In genomic region chr6:82772451-82773101, GRCm38 (mm10) we compare ENCODE assay signal across 8 mouse cellular contexts. TPM values are rescaled to one million over a fixed set of nuclear protein-coding genes. Genes with fewer than 3 reads are reported as not detected.
A peak's percentile ranks its signal among the peaks of the same experiment; 100 is the strongest.
DNase-seq lines count a peak whose midpoint lies in the region; ATAC-seq and TF ChIP-seq lines count a peak whose summit lies in the region.

No protein-coding gene starts in this region.

- TF ChIP-seq CTCF in C2C12 (IDR thresholded peaks at IDR 0.05; ENCODE audit: control insufficient read depth, insufficient read depth, insufficient read length) = no peak

- peaks cover 64% of the 10 kb centered on the region for H3K79me2 ChIP-seq in C2C12 (ENCODE audit: control insufficient read depth, insufficient read depth)

- H3K27me3 ChIP-seq in C2C12 (ENCODE audit: control insufficient read depth, insufficient read depth, insufficient read length) = no peaks in the 10 kb centered on the region
- peaks cover 11% of the 10 kb centered on the region for H3K27me3 ChIP-seq in hindbrain, embryonic 14.5 days (ENCODE audit: control insufficient read depth, insufficient read depth, low read length)

- no peak overlapping the region for H3K9ac ChIP-seq in hindbrain, embryonic 14.5 days

- peaks cover 49% of the 10 kb centered on the region for H3K79me3 ChIP-seq in C2C12 (ENCODE audit: low read depth)

- ATAC-seq in hindbrain, embryonic 14.5 days (ENCODE audit: low FRiP score) = no peak
- no peak for ATAC-seq in erythroid progenitor cell, adult 5-6 weeks (replicated peaks; ENCODE audit: low FRiP score, poor library complexity, severe bottlenecking)

- H3ac ChIP-seq in C2C12 (ENCODE audit: control insufficient read depth, insufficient read length, low read depth) = peak overlapping the region; percentile 65

- H3K4me1 ChIP-seq in hindbrain, embryonic 14.5 days (replicated peaks; ENCODE audit: control insufficient read depth, insufficient read depth, low read length) = no peaks in the 10 kb centered on the region; the same call in 1 of the 2 replicates

- peak; percentile 49 for DNase-seq in gastrocnemius, adult 18-20 months (ENCODE audit: low spot score)
- no peak for DNase-seq in gastrocnemius, postnatal 36 days
- peak; percentile 68 for DNase-seq in embryo, embryonic 9.5 days (ENCODE audit: extremely low spot score)
- DNase-seq in hindbrain, embryonic 14.5 days (ENCODE audit: low spot score) = peak; percentile 54
- peak; percentile 34 for DNase-seq in lung, postnatal 36 days
- no peak for DNase-seq in layer of hippocampus, adult 18-20 months (ENCODE audit: low spot score in 2 of 2)

- peak overlapping the region; percentile 76 for H3K4me3 ChIP-seq in C2C12 (ENCODE audit: insufficient read depth, poor library complexity, severe bottlenecking)
- peak overlapping the region; percentile 47 for H3K4me3 ChIP-seq in hindbrain, embryonic 14.5 days (replicated peaks; ENCODE audit: low read length)

- H3K36me3 ChIP-seq in C2C12 (ENCODE audit: control insufficient read depth, insufficient read depth) = peaks cover 5% of the 10 kb centered on the region
- no peaks in the 10 kb centered on the region for H3K36me3 ChIP-seq in hindbrain, embryonic 14.5 days (replicated peaks; ENCODE audit: control insufficient read depth, insufficient read depth)

- intact Hi-C loops in gastrocnemius, postnatal 36 days (cut with DNase I) = loop anchor here (1.0 to 5.0 kb wide), 3 partner anchors 26 to 90 kb away; no protein-coding TSS in a partner anchor

- H3K9me3 ChIP-seq in hindbrain, embryonic 14.5 days (ENCODE audit: control insufficient read depth, low read length) = no peaks in the 10 kb centered on the region

- H3K27ac ChIP-seq in hindbrain, embryonic 14.5 days = no peak overlapping the region

- WGBS in hindbrain, embryonic 14.5 days = under 1% methylated on average over 19 of the region's 19 CpGs

- H3K4me2 ChIP-seq in hindbrain, embryonic 14.5 days (replicated peaks) = peak overlapping the region; percentile 96

TF ChIP-seq in C2C12, 6 proteins besides CTCF, POLR2A, EP300 and RAD21:
- TF ChIP-seq FOSL1 (IDR thresholded peaks at IDR 0.05; ENCODE audit: insufficient read depth, low read length, poor library complexity, severe bottlenecking) (no peak), CEBPB (IDR thresholded peaks at IDR 0.05; ENCODE audit: low read depth) (no peak), USF1 (IDR thresholded peaks at IDR 0.05; ENCODE audit: low read depth) (no peak), MYOD1 (IDR thresholded peaks at IDR 0.05; ENCODE audit: control insufficient read depth, insufficient read length, low read depth) (no peak), MAX (IDR thresholded peaks at IDR 0.05) (no peak), MYOG (IDR thresholded peaks at IDR 0.05; ENCODE audit: control insufficient read depth, extremely low read depth, insufficient read length) (no peak)

RNA-seq across cellular contexts. Expression of gene Hk2, which starts 1.7 kb away (rescaled TPM):
- total RNA-seq in gastrocnemius, adult 18-20 months (2021) = 100 to 1,000 TPM; 238 to 306 TPM
- 100 to 1,000 TPM; 208 to 209 TPM for total RNA-seq in gastrocnemius, postnatal 36 days (2021)
- 24.3 TPM for polyA plus RNA-seq in C2C12 (2012; fragmentation: generic; extraction: Trizol)
- 2.4 and 3.4 TPM in 2 replicates for polyA plus RNA-seq in hindbrain, embryonic 14.5 days (2014; fragmentation: Nextera tagmentation; extraction: Ambion mirVana)
- total RNA-seq in erythroid progenitor cell, adult 5-6 weeks (2015; ENCODE audit: low replicate concordance) = 7.6 and 10.5 TPM in 2 replicates
- 5.2 and 8.5 TPM in 2 replicates for total RNA-seq in erythroid progenitor cell, adult 5-6 weeks (2017; ENCODE audit: low replicate concordance)
- 1 to 10 TPM; 6.1 to 8.0 TPM for total RNA-seq in layer of hippocampus, adult 18-20 months (2021)

Comparison
In these comparisons a context has a peak if more than half of its experiments do, and no peak if none do; other contexts are left out.
1. DNase-seq: peak in gastrocnemius, adult 18-20 months (single experiment), embryo, embryonic 9.5 days (single experiment), hindbrain, embryonic 14.5 days (single experiment) and lung, postnatal 36 days (single experiment); none in gastrocnemius, postnatal 36 days (0 of 2) and layer of hippocampus, adult 18-20 months (0 of 2).
2. RNA of gene Hk2, which starts 1.7 kb away (total RNA-seq): 238 to 306 TPM in gastrocnemius, adult 18-20 months and 208 to 209 TPM in gastrocnemius, postnatal 36 days; 5.2 to 10.5 TPM in erythroid progenitor cell, adult 5-6 weeks and 6.1 to 8.0 TPM in layer of hippocampus, adult 18-20 months; every median in the first group is over 10 times any median in the second.